Mouse (Mus musculus): ENCODE data around the gene Mup19.
"Not testable (repeated sequence)": the region's sequence is repeated elsewhere in the genome, so short reads cannot be mapped to it uniquely, and the experiment has no call there.

Mup19 gene

GRCm38 (mm10) chr4:61782169-61782568, at the start of gene Mup19:
Mup19 (minus strand) TSS chr4:61782269.
- not testable (repeated sequence) for DNase-seq (ENCODE audit: low read depth, low spot score)

GRCm38 (mm10) chr4:61829211-61829610, 47.1 kb upstream of the Mup19 start:
- DNase-seq (ENCODE audit: low read depth, low spot score) = no peak

- DNase-seq (ENCODE audit: low read depth, low spot score) = no peak
Measured at GRCm38 (mm10) chr4:61823185-61823584, 41.1 kb upstream of the Mup19 start.

- not testable (repeated sequence) for DNase-seq (ENCODE audit: low read depth, low spot score)
Measured at GRCm38 (mm10) chr4:61822541-61822940, 40.5 kb upstream of the Mup19 start.

- no peak for DNase-seq (ENCODE audit: low read depth, low spot score)
Measured at GRCm38 (mm10) chr4:61815602-61816001, 33.5 kb upstream of the Mup19 start.

GRCm38 (mm10) chr4:61813435-61813834, 31.4 kb upstream of the Mup19 start:
- DNase-seq (ENCODE audit: low read depth, low spot score) = no peak

GRCm38 (mm10) chr4:61811193-61811592, 29.1 kb upstream of the Mup19 start:
- peak; percentile 56 for DNase-seq (ENCODE audit: low read depth, low spot score)

- DNase-seq (ENCODE audit: low read depth, low spot score) = not testable (repeated sequence)
Measured at GRCm38 (mm10) chr4:61808926-61809325, 26.9 kb upstream of the Mup19 start.

GRCm38 (mm10) chr4:61789699-61790098, 7.6 kb upstream of the Mup19 start:
- not testable (repeated sequence) for DNase-seq (ENCODE audit: low read depth, low spot score)

GRCm38 (mm10) chr4:61784231-61784630, 2.2 kb upstream of the Mup19 start:
- not testable (repeated sequence) for DNase-seq (ENCODE audit: low read depth, low spot score)
